Mouse (Mus musculus): ENCODE results near the gene Gm49383.

The Gm49383 gene

DNA sequence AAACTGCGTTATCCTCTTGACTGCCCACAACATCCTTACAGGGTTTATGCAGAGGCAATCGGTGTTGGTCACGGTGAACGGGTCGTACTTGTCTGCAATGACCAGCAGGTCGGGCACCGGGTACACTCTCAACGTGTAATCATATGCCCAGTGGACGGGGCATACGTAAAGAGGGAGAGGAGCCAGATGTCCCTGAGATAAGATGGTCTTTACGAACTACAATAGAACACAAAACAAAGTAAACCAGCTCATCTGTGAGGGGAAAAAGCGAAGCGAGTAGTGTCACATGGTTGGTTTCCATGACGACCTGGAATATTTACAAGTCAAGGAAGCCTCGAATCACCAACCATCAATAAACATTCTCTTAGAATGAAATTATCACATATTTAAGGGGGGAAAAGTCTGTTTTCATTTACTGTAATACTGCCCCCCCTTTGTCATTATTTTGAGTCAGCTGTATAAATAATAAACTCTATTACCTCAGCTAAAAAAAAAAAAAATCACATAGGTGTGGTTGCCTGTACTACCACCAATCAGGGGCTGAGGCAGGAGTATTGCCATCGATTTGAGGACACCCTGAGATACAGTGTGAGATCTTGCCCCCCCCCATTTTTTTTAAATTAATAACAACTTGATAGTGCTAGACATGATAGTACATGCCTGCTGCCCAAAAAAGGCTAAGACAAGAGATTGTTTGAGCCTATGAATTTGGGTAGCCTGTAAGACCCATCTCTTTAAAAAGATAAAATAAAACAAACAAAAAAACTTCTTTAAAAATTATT is 7.3 kb upstream of the Gm49383 start, which contains the start of gene Gm49384:
TSS of gene Gm49384 (minus strand) at position 216 of the 782 bp plus-strand sequence.
- WGBS = 63% methylated on average over 16 of the region's 16 CpGs

- 1% methylated on average over 18 of the region's 18 CpGs for WGBS
These were observed 1.2 kb upstream of the Gm49383 start, which contains the start of gene Dnaaf2 for GRCm38 (mm10) chr12:69198164-69198535. Gene Dnaaf2 (minus strand): TSS chr12:69198429.

GRCm38 (mm10) chr12:69197378-69198163 is 667 bp upstream of the Gm49383 start:
- WGBS = under 1% methylated on average over 93 of the region's 94 CpGs

DNA sequence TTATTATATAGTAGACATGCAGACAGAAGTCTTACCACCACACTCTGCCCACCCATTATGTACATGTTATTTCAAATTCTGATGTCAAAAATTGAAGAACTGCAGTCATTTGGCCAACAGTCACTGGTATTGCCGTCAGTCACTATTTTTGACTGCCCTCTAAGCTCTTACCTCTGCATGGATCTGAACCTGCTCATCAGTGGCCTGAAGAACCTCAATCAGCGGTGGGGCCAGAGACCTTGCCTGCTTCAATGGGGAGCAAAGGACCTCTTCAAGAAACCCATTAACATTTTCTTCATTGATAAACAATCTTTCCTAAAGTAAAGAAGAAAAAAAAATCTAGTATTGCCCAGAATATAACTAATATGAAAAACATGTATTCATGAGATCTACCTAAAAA is 4.3 kb downstream of the Gm49383 start:
- 90% methylated on average over 2 of the region's 2 CpGs for WGBS

- 91% methylated on average over 5 of the region's 5 CpGs for WGBS
These were observed 5.5 kb downstream of the Gm49383 start for GRCm38 (mm10) chr12:69191396-69191795.

- 100% methylated on average over 1 of the region's 1 CpGs for WGBS
These were observed 6.4 kb downstream of the Gm49383 start for GRCm38 (mm10) chr12:69190522-69190921.

- 84% methylated on average over 9 of the region's 9 CpGs for WGBS
These were observed 6.8 kb downstream of the Gm49383 start for GRCm38 (mm10) chr12:69190074-69190473.

- 59% methylated on average over 5 of the region's 5 CpGs for WGBS
These were observed 10.0 kb downstream of the Gm49383 start for GRCm38 (mm10) chr12:69186811-69187471.

DNA sequence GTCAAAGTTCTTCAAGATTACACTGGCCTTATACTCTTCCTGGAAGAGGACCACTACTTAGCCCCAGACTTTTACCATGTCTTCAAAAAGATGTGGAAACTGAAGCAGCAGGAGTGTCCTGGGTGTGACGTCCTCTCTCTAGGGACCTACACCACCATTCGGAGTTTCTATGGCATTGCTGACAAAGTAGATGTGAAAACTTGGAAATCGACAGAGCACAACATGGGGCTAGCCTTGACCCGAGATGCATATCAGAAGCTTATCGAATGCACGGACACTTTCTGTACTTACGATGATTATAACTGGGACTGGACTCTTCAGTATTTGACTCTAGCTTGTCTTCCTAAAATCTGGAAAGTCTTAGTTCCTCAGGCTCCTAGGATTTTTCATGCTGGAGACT is 11.5 kb downstream of the Gm49383 start:
- 65% methylated on average over 7 of the region's 7 CpGs for WGBS

DNA sequence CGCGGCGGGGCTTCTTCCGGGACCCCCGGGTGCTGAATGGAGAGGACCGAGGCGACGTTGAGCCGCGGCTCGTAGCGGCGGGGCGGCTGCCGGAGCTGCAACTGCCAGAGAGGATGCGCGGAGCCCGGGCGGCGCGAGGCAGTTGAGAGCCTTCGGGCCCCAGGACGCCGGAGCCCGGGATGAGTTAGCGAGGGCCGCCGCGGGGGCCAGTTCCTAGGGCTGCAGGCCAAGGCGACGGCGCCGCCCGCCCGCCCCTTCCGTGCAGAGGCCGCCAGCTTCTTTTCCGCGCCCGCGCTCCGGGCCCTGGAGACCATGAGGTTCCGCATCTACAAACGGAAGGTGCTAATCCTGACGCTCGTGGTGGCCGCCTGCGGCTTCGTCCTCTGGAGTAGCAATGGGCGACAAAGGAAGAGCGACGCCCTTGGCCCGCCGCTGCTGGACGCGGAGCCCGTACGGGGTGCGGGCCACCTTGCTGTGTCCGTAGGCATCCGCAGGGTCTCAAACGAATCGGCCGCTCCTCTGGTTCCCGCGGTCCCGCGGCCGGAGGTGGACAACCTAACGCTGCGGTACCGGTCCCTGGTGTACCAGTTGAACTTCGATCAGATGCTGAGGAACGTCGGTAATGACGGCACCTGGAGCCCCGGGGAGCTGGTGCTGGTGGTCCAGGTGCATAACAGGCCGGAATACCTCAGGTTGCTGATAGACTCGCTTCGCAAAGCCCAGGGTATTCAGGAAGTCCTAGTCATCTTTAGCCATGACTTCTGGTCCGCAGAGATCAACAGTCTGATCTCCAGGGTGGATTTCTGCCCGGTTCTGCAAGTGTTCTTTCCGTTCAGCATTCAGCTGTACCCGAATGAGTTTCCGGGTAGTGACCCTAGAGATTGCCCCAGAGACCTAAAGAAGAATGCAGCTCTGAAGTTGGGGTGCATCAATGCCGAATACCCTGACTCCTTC is 12.3 kb downstream of the Gm49383 start:
- WGBS = under 1% methylated on average over 86 of the region's 86 CpGs

DNA sequence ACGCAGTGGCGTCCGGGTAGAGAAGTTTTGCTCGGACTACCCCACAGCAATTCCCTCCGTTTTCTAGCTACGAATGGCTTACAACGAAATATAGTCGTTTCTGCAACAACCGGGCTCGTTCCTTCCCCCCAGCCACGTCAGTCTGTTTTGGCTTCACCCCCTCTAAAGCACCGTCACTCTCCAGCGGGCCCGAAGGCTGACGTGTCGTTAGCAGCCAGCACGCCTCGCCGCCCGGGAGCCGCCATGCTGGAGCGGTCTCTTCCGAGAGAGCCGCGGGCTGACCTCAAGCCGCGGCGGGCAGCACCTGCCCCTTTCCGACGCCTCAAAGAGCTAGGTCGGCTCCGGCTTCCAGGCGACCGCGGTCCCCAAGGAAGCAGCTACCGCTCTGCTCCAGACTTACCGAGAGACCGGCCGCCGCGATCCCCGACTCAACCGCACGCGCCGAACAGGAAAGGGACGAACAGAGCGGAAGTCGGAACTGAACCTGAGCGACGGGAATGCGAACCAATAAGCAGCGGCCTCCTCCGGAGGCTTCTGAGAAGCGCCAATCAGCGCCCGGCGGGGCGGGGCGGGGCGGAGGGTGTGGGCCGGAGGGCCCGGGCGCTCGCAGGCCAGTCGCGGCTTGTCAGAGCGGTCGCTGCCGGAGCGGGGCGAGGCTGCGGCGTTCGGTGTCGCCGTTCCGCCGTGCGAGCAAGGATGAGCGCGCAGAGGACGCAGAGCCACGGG is 13.2 kb downstream of the Gm49383 start, which contains the start of the genes Rpl36al and Mgat2:
TSS of gene Rpl36al (minus strand) at position 501 of the 726 bp plus-strand sequence.
TSS of gene Mgat2 (plus strand) at position 575 of the 726 bp plus-strand sequence.
- under 1% methylated on average over 83 of the region's 84 CpGs for WGBS

- 87% methylated on average over 4 of the region's 4 CpGs for WGBS
These were observed 15.1 kb downstream of the Gm49383 start for GRCm38 (mm10) chr12:69181800-69182199.

DNA sequence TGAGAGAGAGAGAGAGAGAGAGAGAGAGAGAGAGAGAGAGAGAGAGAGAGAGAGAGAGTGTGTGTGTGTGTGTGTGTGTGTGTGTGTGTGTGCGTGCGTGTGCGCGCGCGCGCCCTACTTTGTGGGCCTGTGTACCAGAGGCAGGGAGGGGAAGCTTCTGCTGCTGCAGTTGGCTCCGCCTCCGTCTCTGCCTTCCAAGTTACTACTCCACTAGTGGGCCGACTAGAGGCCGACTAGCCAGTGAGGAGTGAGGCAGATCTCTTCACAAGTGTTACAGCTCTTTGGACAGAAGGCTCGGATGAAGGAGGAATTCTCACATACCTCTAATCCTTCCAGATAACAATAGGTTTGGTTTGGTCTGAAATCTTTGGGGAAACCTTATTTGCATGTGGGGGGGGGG is 17.5 kb downstream of the Gm49383 start:
- 78% methylated on average over 12 of the region's 12 CpGs for WGBS

GRCm38 (mm10) chr12:69177526-69177925 is 19.4 kb downstream of the Gm49383 start:
- 67% methylated on average over 3 of the region's 3 CpGs for WGBS

- WGBS = 98% methylated on average over 3 of the region's 3 CpGs
These were observed 20.9 kb downstream of the Gm49383 start for GRCm38 (mm10) chr12:69175975-69176374.

DNA sequence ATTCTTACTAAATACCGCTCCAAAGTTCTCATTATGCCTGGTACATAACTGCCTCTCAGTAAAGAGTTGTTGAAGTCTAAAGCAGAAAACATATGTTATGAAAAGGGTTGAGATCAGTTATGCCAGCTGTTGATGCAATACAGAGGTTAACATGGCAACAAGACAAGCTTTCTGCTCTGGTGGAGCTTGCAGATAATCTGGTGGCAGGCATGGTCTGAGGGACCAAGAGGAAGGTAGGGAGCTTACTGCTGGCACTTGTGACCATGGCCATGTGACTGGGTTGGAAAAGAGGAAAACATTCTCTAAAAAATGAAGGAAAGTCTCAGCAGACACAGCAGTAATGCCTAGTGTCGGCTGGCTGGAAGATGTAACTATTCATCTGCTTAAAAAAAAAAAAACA is 25.6 kb downstream of the Gm49383 start:
- 94% methylated on average over 2 of the region's 2 CpGs for WGBS

GRCm38 (mm10) chr12:69168461-69169106 is 28.3 kb downstream of the Gm49383 start, which contains the start of gene Lrr1:
Gene Lrr1 (plus strand): TSS chr12:69168814.
- under 1% methylated on average over 40 of the region's 40 CpGs for WGBS

DNA sequence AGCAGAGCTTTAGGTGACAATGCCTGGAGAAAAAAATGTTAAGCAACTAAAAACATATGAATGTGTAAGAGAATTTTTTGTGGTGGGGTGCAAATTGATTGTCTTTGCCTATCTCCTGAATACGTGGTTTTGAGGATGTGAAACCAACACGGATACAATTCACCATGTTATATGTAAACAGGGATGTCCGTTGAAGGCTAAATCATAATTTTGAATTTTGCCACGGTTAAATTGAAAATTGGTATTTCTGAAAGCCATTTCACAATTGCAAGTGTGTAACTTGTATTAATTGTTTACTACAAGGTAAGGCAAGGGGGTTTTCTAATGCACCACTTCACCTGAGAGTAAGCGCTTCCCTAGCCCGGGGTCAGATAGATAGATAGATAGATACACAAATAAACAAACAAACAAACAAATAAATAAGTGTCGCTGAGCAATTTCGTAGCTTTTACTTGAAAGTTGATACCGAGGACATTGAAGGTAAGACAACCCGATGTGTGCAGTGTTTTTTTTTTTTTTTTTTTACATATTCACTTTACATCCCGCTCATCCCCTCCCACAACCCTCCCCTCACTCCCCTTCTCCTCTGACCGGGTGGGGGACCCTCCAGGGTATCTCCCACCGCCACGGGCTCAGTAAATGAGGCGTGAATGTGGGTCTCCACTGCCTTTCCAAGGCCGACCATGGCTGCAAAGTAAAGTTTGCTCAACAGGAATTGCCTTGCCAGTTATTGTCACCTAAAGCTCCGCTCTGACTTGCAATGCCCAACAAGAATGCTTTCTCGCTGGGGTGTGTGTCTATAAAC is 29.0 kb downstream of the Gm49383 start:
- WGBS = 7% methylated on average over 18 of the region's 18 CpGs
